Mouse (Mus musculus): Measurements from ENCODE around the gene Sars2. TPM values are rescaled to one million over a fixed set of nuclear protein-coding genes. Genes with fewer than 3 reads are reported as not detected.
A peak's percentile ranks its signal among the peaks of the same experiment; 100 is the strongest.

Sars2 gene
- polyA plus RNA-seq, 1 experiment from 2014 or later, result 20.9 TPM

GRCm38 (mm10) chr7:28739829-28740228, 2.0 kb upstream of the Sars2 start:
- Histone ChIP-seq H3K4me2 (no peak overlapping the region), H3K9ac (ENCODE audit: low read depth, low read length) (no peak overlapping the region), H3K36me3 (ENCODE audit: control insufficient read depth, insufficient read depth, low read length) (peaks cover 19% of the 10 kb centered on the region), H3K27me3 (ENCODE audit: control insufficient read depth, insufficient read depth, low read length) (no peaks in the 10 kb centered on the region), H3K4me3 (ENCODE audit: low read depth, low read length) (no peak overlapping the region), H3K9me3 (replicated peaks; ENCODE audit: control insufficient read depth, low read length) (no peaks in the 10 kb centered on the region), H3K4me1 (ENCODE audit: control insufficient read depth, insufficient read depth, low read length) (peaks cover 6% of the 10 kb centered on the region; the same call in 1 of the 2 replicates), H3K27ac (ENCODE audit: low read depth, low read length) (no peak overlapping the region)
- 89% methylated on average over 21 of the region's 21 CpGs for WGBS (ENCODE audit: insufficient replicate concordance)
- ATAC-seq (replicated peaks; ENCODE audit: insufficient number of reproducible peaks, low FRiP score, low TSS enrichment), result no peak

GRCm38 (mm10) chr7:28740949-28741348, 843 bp upstream of the Sars2 start:
- WGBS (ENCODE audit: insufficient replicate concordance), result 33% methylated on average over 9 of the region's 9 CpGs
- H3K4me2 ChIP-seq, result peak overlapping the region; percentile 80
- no peak for ATAC-seq (replicated peaks; ENCODE audit: insufficient number of reproducible peaks, low FRiP score, low TSS enrichment)
- peak overlapping the region; percentile 70 for H3K4me3 ChIP-seq (ENCODE audit: low read depth, low read length)
- H3K27ac ChIP-seq (ENCODE audit: low read depth, low read length), result no peak overlapping the region
- H3K36me3 ChIP-seq (ENCODE audit: control insufficient read depth, insufficient read depth, low read length), result peaks cover 22% of the 10 kb centered on the region
- no peaks in the 10 kb centered on the region for H3K27me3 ChIP-seq (ENCODE audit: control insufficient read depth, insufficient read depth, low read length)
- H3K9ac ChIP-seq (ENCODE audit: low read depth, low read length), result peak overlapping the region; percentile 82
- peaks cover 6% of the 10 kb centered on the region; the same call in 1 of the 2 replicates for H3K4me1 ChIP-seq (ENCODE audit: control insufficient read depth, insufficient read depth, low read length)
- H3K9me3 ChIP-seq (replicated peaks; ENCODE audit: control insufficient read depth, low read length), result no peaks in the 10 kb centered on the region

DNA sequence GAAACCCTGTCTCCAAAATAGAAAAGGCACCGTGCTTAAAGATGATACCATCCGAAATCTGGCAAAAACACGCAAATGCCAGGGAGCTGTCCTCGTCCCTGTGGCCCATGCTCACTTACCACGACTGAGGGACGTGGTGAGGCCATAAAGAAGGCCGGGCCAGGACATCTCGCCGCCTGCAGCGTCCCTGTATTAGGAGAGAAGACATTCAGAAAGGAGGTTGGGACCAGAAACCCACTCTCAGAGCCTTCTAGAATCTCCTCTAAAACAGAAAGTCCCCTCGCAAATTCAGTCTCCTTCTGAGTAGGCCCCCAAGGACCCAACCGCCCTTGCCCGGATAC, 454 bp upstream of the Sars2 start:
- Histone ChIP-seq H3K4me1 (ENCODE audit: control insufficient read depth, insufficient read depth, low read length) (peaks cover 6% of the 10 kb centered on the region; the same call in 1 of the 2 replicates), H3K9ac (ENCODE audit: low read depth, low read length) (peak overlapping the region; percentile 82), H3K36me3 (ENCODE audit: control insufficient read depth, insufficient read depth, low read length) (peaks cover 21% of the 10 kb centered on the region), H3K4me2 (peak overlapping the region; percentile 80), H3K27ac (ENCODE audit: low read depth, low read length) (peak overlapping the region; percentile 36; the same call in 1 of the 2 replicates), H3K4me3 (ENCODE audit: low read depth, low read length) (peak overlapping the region; percentile 70), H3K27me3 (ENCODE audit: control insufficient read depth, insufficient read depth, low read length) (no peaks in the 10 kb centered on the region), H3K9me3 (replicated peaks; ENCODE audit: control insufficient read depth, low read length) (no peaks in the 10 kb centered on the region)
- ATAC-seq (replicated peaks; ENCODE audit: insufficient number of reproducible peaks, low FRiP score, low TSS enrichment), result no peak
- 2% methylated on average over 13 of the region's 13 CpGs for WGBS (ENCODE audit: insufficient replicate concordance)

GRCm38 (mm10) chr7:28749935-28750334, 8.1 kb downstream of the Sars2 start:
- Histone ChIP-seq H3K4me1 (ENCODE audit: control insufficient read depth, insufficient read depth, low read length) (no peaks in the 10 kb centered on the region), H3K4me2 (no peak overlapping the region), H3K9me3 (replicated peaks; ENCODE audit: control insufficient read depth, low read length) (no peaks in the 10 kb centered on the region), H3K36me3 (ENCODE audit: control insufficient read depth, insufficient read depth, low read length) (peaks cover 16% of the 10 kb centered on the region), H3K9ac (ENCODE audit: low read depth, low read length) (no peak overlapping the region), H3K27ac (ENCODE audit: low read depth, low read length) (no peak overlapping the region), H3K4me3 (ENCODE audit: low read depth, low read length) (no peak overlapping the region), H3K27me3 (ENCODE audit: control insufficient read depth, insufficient read depth, low read length) (no peaks in the 10 kb centered on the region)
- WGBS (ENCODE audit: insufficient replicate concordance), result 92% methylated on average over 7 of the region's 7 CpGs
- peak; percentile 21; the same call in 1 of the 2 replicates for ATAC-seq (replicated peaks; ENCODE audit: insufficient number of reproducible peaks, low FRiP score, low TSS enrichment)

DNA sequence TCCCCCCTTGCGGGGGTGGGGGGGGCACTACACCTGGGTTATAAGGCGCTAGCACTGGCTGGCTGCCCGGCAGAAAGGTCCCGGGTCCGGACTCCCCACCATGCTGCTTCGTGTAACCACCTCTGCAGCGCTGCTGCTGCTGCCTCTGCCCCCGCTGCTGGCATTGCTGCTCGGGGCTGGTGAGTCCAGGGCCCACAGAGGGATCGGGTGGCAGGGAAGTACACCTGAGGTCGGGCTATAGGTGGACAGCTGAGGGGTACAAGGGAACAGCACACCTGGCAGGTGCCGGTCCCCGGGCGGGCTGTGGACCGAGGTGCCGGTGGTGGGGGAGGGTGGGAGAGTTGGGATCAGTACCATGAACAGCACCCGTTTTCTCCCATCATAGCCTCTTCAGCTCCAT, 14.3 kb downstream of the Sars2 start, which contains the start of gene Ccer2:
Gene Ccer2 (plus strand): TSS at position 96 of the 400 bp plus-strand sequence.
- ATAC-seq (replicated peaks; ENCODE audit: insufficient number of reproducible peaks, low FRiP score, low TSS enrichment), result no peak
- peak within 1 kb of the TSS; percentile 32; the same call in 1 of the 2 replicates for H3K4me2 ChIP-seq
- 0 out of 2 replicates have a peak within 1 kb of the TSS, but pooled peaks have one; percentile 10 for H3K4me3 ChIP-seq (ENCODE audit: low read depth, low read length)
- no peak within 1 kb of the TSS for H3K27ac ChIP-seq (ENCODE audit: low read depth, low read length)
- WGBS (ENCODE audit: insufficient replicate concordance), result 5% methylated on average over 17 of the region's 17 CpGs
- H3K27me3 ChIP-seq (ENCODE audit: control insufficient read depth, insufficient read depth, low read length), result peaks cover 21% of the 10 kb centered on the region
- no peak within 1 kb of the TSS for H3K9ac ChIP-seq (ENCODE audit: low read depth, low read length)
- peaks cover 3% of the 10 kb centered on the region; the same call in 1 of the 2 replicates for H3K4me1 ChIP-seq (ENCODE audit: control insufficient read depth, insufficient read depth, low read length)
- no peaks in the 10 kb centered on the region for H3K9me3 ChIP-seq (replicated peaks; ENCODE audit: control insufficient read depth, low read length)
- peaks cover 9% of the 10 kb centered on the region; the same call in 1 of the 2 replicates for H3K36me3 ChIP-seq (ENCODE audit: control insufficient read depth, insufficient read depth, low read length)

GRCm38 (mm10) chr7:28758623-28759022, 16.8 kb downstream of the Sars2 start:
- Histone ChIP-seq H3K4me1 (ENCODE audit: control insufficient read depth, insufficient read depth, low read length) (peaks cover 3% of the 10 kb centered on the region; the same call in 1 of the 2 replicates), H3K9me3 (replicated peaks; ENCODE audit: control insufficient read depth, low read length) (no peaks in the 10 kb centered on the region), H3K27me3 (ENCODE audit: control insufficient read depth, insufficient read depth, low read length) (peaks cover 21% of the 10 kb centered on the region), H3K27ac (ENCODE audit: low read depth, low read length) (no peak overlapping the region), H3K4me2 (no peak overlapping the region), H3K9ac (ENCODE audit: low read depth, low read length) (no peak overlapping the region), H3K4me3 (ENCODE audit: low read depth, low read length) (no peak overlapping the region), H3K36me3 (ENCODE audit: control insufficient read depth, insufficient read depth, low read length) (peaks cover 12% of the 10 kb centered on the region)
- no peak for ATAC-seq (replicated peaks; ENCODE audit: insufficient number of reproducible peaks, low FRiP score, low TSS enrichment)
- 82% methylated on average over 13 of the region's 13 CpGs for WGBS (ENCODE audit: insufficient replicate concordance)

DNA sequence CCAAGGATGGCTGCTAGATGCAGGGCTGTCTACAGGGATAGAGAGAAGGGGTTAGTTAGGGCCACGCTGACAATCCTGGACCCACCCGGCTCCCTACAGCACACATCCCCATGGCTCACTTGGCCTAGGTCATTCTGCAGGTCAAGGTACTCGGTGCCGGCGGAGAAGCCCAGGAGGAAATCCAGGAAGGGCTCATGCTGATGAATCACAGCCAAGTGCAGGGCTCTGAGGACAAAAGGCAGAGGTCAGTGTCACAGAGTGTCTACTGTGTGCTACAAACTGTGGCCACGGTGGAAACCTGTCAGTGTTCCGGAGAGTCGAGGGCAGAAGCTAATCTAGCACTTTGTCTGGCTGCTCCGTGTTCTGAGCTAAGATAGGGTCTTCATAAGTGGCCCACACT, 20.1 kb downstream of the Sars2 start:
- Histone ChIP-seq H3K36me3 (ENCODE audit: control insufficient read depth, insufficient read depth, low read length) (peaks cover 12% of the 10 kb centered on the region), H3K27ac (ENCODE audit: low read depth, low read length) (no peak overlapping the region), H3K27me3 (ENCODE audit: control insufficient read depth, insufficient read depth, low read length) (peaks cover 5% of the 10 kb centered on the region; the same call in 1 of the 2 replicates), H3K4me2 (no peak overlapping the region), H3K9me3 (replicated peaks; ENCODE audit: control insufficient read depth, low read length) (no peaks in the 10 kb centered on the region), H3K9ac (ENCODE audit: low read depth, low read length) (no peak overlapping the region), H3K4me3 (ENCODE audit: low read depth, low read length) (no peak overlapping the region), H3K4me1 (ENCODE audit: control insufficient read depth, insufficient read depth, low read length) (peaks cover 5% of the 10 kb centered on the region; the same call in 1 of the 2 replicates)
- ATAC-seq (replicated peaks; ENCODE audit: insufficient number of reproducible peaks, low FRiP score, low TSS enrichment), result no peak
- 84% methylated on average over 9 of the region's 9 CpGs for WGBS (ENCODE audit: insufficient replicate concordance)

DNA sequence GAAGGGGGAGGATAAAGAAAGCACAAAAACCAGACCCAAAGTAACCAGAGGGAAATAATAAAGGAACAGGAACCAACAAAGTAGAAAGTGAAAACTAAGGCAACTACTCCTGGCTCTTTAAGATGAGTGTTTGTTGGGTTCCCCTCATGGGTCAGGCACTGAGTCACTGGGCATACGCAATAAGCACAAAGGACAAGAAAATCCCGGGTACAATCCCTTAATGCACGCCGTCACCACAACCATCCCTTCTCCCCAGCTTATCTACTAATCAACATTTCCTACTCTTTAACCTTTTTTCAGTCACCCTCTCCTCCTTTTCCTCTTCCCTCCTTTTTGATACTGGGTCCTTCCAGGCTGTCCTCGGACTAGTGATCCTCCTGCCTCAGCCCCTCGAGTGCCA, 23.4 kb downstream of the Sars2 start:
- H3K9ac ChIP-seq (ENCODE audit: low read depth, low read length), result no peak overlapping the region
- H3K9me3 ChIP-seq (replicated peaks; ENCODE audit: control insufficient read depth, low read length), result no peaks in the 10 kb centered on the region
- ATAC-seq (replicated peaks; ENCODE audit: insufficient number of reproducible peaks, low FRiP score, low TSS enrichment), result no peak
- H3K4me1 ChIP-seq (ENCODE audit: control insufficient read depth, insufficient read depth, low read length), result peaks cover 11% of the 10 kb centered on the region; the same call in 1 of the 2 replicates
- H3K36me3 ChIP-seq (ENCODE audit: control insufficient read depth, insufficient read depth, low read length), result peaks cover 7% of the 10 kb centered on the region
- peak overlapping the region; percentile 75 for H3K4me2 ChIP-seq
- H3K4me3 ChIP-seq (ENCODE audit: low read depth, low read length), result peak overlapping the region; percentile 75
- no peak overlapping the region for H3K27ac ChIP-seq (ENCODE audit: low read depth, low read length)
- no peaks in the 10 kb centered on the region for H3K27me3 ChIP-seq (ENCODE audit: control insufficient read depth, insufficient read depth, low read length)
- WGBS (ENCODE audit: insufficient replicate concordance), result 81% methylated on average over 6 of the region's 6 CpGs
